Mouse (Mus musculus): ENCODE results near the gene Gmds.

Gene Gmds

DNA sequence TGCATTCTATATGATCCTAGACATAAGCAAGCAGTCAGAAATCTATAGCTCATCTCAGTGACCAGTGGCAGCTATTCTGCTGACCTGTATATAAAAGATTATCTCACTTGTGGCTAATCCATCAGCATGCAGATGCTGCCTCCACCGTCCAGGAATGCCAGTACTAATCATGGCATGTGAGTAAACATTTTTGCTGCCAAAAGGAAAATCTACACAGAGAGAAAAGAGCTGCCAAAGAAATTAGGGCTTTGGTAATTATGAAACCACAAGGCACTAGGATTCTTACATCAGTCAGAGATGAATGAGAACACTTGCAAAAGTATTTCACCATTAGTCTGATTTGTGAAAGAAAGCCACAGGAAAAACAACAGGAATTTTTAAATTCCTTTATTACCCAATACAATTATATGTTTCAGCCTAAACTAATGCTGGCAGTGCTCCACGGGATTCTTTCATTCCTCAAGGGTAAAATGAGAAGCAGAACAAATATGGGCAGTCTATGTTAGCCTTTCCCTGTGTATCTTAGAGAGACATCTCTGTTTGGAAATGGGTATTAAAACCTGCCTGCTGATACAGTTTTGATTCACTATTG is 71.3 kb downstream of the Gmds start:
- peak; percentile 98 for DNase-seq (ENCODE audit: inconsistent ontology term)

DNA sequence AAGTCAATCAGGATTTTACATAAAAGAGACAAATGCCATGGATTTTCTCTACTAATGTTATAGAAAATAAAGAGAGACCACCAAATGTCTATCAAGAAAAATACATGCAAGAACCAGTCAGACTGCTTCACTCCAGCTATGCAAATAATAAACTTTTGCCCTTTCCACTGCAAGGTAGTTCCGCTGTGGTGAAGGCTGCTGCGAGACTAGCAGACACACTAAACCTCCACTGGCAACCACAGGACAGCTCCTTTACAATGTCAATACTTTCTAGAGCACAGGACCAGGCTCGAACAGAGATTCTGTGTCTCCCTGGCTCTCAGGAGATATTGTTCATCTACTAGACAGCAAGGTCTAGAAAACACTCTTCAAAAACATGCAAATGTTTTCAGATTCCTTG is 71.8 kb downstream of the Gmds start:
- no peak for DNase-seq (ENCODE audit: inconsistent ontology term)

DNA sequence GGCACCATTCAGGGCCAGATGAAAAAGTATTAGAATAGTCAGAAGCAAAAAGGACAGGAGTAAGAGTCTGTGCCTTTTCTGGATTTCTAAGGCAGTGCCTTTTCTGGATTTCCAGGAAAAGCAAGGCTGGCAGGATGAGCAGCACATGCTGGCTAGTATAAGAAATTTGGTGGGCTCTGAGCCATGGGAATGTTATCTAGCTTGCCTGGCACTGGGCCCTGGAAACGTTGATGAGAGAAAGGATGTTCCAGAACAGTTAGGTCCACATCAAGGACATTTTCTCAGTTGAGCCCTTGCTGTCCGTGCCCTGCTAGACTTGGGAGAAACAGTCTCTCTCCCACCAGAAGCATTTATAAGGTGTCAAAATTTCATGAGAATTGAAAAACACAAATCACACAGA is 82.4 kb downstream of the Gmds start:
- peak; percentile 22 for DNase-seq (ENCODE audit: inconsistent ontology term)

GRCm38 (mm10) chr13:32252276-32252675 is 86.3 kb downstream of the Gmds start:
- DNase-seq (ENCODE audit: inconsistent ontology term) = no peak

DNA sequence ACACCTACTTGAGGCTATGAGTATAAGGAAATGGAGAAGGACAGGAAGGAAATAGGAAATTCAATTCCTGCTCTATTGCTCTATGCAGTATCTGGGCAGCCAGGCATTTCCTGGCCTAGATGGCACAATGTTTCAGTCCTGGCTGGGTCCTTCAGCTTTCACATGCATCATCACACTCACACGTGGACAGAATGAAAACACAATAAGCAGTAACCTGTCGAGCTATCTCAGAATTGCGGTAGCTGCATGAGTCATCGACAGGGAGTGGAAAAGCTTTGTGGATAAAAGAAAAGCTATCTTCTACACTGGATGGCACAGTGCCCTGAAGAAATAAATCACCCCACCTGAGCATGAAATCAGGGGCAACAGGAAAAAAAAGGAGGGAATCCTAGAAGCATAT is 96.3 kb downstream of the Gmds start:
- DNase-seq (ENCODE audit: inconsistent ontology term) = no peak

- peak; percentile 60 for DNase-seq (ENCODE audit: inconsistent ontology term)
These were observed 102.3 kb downstream of the Gmds start for GRCm38 (mm10) chr13:32236269-32236678.

GRCm38 (mm10) chr13:32235046-32235445 is 103.5 kb downstream of the Gmds start:
- DNase-seq (ENCODE audit: inconsistent ontology term) = no peak

DNA sequence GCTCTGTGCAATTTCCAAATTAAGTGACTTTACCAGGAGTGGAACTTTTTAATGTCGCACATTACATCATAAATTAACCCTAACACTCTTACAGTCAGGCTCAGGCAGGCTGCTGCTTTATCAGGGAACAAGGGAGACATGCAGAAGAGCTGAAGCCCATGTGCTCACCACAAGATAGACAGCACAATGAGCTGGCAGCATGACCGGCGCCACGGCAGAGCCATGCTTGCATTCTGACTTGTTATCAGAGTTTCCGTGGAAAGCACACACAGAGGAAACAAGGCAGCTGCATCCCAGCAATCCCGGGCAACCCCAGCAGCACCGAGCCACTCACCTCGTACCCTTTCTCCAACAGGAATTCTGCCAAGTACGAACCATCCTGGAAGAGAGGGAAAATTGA is 104.5 kb downstream of the Gmds start:
- no peak for DNase-seq (ENCODE audit: inconsistent ontology term)

- no peak for DNase-seq (ENCODE audit: inconsistent ontology term)
These were observed 106.1 kb downstream of the Gmds start for GRCm38 (mm10) chr13:32232391-32232790.

GRCm38 (mm10) chr13:32231956-32232355 is 106.6 kb downstream of the Gmds start:
- DNase-seq (ENCODE audit: inconsistent ontology term) = no peak

GRCm38 (mm10) chr13:32227874-32228562 is 110.5 kb downstream of the Gmds start:
- DNase-seq (ENCODE audit: inconsistent ontology term) = no peak

DNA sequence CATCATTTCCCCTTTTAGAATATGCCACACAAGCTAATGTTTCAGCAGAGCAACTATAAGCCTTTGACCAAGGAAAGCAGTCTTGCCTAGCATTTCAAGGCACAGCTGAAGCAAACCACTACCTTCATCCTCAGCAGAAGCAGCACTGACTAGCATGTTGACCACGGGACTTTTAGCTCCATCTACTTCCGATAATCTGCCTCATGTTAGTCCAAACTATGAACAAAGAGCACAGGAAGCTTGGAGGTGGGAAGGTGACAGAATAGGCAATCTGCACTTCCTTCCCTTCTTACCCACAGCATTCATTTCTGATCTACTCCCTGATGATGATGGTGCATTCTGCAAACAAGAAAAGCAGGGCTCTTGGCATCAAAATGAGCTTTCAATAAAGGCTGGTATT is 120.9 kb downstream of the Gmds start:
- DNase-seq (ENCODE audit: inconsistent ontology term) = no peak

DNA sequence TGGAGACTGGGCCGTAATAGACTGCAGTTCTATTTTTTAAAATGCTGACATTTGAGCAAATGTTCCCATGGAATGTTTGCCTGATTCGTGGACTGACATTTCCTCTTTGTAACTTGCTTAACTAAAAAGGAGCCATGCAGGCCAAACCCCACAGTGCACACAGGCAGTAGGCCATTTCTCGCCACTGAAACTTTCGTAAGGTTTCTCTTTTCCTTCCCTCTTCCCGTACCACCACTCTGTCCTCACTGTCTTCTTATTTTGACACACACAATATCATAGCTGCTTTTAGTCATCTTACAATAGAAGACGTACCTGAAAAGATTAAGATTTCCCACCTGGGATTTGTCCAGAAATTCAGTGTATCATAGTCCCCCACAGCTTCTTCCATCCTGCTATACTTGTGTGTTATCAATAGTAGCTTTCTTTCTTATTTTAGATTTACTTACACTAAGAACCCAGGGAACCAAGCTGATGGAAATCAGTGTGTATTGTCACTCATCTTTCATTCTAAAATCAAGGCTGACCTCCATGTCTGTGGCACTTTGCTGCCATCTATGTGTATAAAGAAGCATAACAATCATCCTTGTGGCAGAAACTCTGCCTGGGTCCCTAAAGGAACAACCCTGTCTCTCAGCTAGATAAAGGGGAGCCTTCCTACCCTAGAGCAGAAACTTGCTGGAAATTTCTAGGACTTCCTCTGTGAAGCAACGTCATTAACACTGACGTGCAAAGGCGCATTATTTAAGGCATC is 124.7 kb downstream of the Gmds start:
- DNase-seq (ENCODE audit: inconsistent ontology term) = peak; percentile 66

GRCm38 (mm10) chr13:32212125-32212524 is 126.4 kb downstream of the Gmds start:
- DNase-seq (ENCODE audit: inconsistent ontology term) = no peak

GRCm38 (mm10) chr13:32207172-32207908 is 131.2 kb downstream of the Gmds start:
- DNase-seq (ENCODE audit: inconsistent ontology term) = no peak

DNA sequence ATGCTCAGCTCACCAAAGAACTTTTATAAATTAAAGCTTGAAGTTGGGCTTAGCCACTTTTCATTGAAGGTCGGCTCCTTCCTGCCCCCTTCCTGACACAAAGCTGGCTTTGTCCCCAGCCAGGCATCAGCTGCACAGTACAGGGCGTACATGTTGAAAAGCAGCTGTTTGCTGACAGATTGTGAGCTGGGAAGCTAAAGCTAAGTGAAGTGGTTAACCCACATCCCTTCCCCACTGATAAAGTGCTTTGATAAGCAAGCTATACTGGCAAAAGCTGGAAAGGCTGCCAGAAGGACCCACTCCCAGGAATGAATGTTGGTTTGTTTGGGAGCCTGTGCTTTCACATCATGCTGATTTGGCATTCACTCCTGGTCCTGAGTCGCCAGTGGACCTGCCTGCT is 158.6 kb downstream of the Gmds start:
- no peak for DNase-seq (ENCODE audit: inconsistent ontology term)

DNA sequence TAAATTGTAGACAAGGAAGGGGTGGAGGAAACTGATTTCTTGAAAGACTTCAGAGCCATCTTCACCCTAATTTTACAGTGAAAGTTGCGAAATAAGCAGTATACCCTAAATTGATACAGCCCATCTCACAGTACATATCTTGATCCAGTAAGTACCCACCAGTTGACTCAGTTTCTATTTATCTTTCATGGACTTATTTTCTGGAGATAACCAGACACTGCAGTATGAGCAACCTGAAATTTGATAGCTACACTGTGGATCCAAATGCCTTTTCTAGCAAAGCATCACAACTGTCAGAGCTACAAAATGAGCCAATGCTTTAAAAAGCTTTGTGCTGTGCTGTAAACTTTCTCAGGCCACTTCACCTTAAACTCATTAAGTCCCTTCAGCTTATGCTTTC is 159.9 kb downstream of the Gmds start:
- DNase-seq (ENCODE audit: inconsistent ontology term) = no peak

DNA sequence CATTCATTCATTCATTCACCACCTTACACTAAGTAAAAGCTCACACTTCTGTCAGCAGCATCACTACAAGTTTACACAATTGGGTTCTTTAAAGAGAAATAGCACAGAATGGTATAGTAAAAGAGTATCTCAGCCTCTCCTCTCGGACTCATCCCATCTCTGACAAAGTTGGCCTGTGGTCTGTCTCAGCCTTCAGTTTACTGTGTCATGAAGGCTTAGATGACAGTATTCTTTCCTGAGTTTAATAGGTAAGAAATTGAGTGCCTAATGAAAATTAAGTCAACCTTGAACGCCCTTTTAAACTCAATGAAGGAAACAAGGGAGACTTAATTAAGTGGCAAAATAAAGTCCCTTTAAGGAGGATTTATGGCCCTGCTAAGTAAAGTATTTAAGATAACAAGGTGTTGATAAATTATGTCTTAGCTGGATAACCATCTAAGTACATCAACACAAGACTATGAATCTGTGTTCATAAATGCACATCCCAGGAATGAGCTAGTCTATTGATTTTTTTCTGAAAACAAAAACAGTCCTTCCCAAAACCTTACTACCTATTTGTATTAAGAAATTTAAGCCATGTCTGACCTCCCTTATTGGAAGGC is 160.6 kb downstream of the Gmds start:
- no peak for DNase-seq (ENCODE audit: inconsistent ontology term)

DNA sequence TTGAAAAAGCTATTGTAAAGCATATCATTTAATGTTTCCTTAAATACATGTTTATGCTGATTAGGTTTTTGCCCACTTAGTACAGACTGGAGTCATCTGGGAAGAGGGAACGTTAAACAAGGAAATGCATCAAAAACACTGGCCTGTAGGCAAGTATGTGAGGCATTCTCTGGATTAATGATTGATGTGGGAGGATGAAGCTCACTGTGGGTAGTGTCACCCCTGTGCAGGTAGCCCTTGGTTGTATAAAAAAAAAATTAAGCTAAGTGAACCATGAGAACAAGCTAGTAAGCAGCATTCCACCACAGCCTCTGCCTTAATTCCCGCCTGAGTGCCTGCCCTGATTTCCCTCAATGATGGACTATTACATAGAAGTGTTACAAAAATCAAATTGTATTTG is 163.5 kb downstream of the Gmds start:
- no peak for DNase-seq (ENCODE audit: inconsistent ontology term)

DNA sequence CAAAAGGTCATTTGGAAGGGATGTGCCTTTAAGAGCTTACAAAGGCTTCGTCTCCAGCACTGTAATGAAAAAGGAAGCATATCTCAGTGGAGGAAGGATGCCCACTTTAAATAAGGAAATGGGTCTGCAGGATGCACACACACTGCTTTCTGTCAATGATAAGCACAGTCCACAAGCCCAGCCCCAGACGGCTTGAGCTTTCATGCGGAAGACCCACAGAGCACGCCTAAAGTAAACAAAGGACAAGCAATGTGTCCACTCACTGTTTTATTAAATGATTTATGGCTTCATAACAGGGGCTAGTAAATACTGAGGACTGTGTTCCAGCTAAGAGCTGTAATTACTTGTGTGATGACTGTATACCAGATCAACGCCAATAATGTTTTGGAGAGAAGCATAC is 169.4 kb downstream of the Gmds start:
- DNase-seq (ENCODE audit: inconsistent ontology term) = peak; percentile 38

- no peak for DNase-seq (ENCODE audit: inconsistent ontology term)
These were observed 170.7 kb downstream of the Gmds start for GRCm38 (mm10) chr13:32167806-32168205.

GRCm38 (mm10) chr13:32165581-32165980 is 173.0 kb downstream of the Gmds start:
- no peak for DNase-seq (ENCODE audit: inconsistent ontology term)

Data from Muller cell, postnatal 12 days (primary cell).